Mouse (Mus musculus) liver, embryonic 15.5 days (tissue): ENCODE data around the gene Nol3. TPM values are rescaled to one million over a fixed set of nuclear protein-coding genes. Genes with fewer than 3 reads are reported as not detected.
"Not testable (repeated sequence)": the region's sequence is repeated elsewhere in the genome, so short reads cannot be mapped to it uniquely, and the experiment has no call there.

Experiments
- ATAC-seq: fragments of 200-750 bp; cut with Nextera tagmentation; 2 replicates; pipeline ENCODE4 v1.8.0; 2017; ENCODE audit warnings: moderate number of reproducible peaks, mild to moderate bottlenecking, moderate library complexity; ENCODE audit not compliant: insufficient read depth
- H3K27ac ChIP-seq: fragments of 300-500 bp; sonication (generic); replicated peaks from 2 replicates; pipeline ENCODE4 v1.5.1; 2015; ENCODE audit warnings: mild to moderate bottlenecking, inconsistent platforms
- H3K27me3 ChIP-seq: fragments of 300-500 bp; sonication (generic); 2 replicates; pipeline ENCODE4 v1.6.1; 2015; ENCODE audit warnings: mild to moderate bottlenecking, inconsistent platforms
- H3K36me3 ChIP-seq: fragments of 300-500 bp; sonication (generic); replicated peaks from 2 replicates; pipeline ENCODE4 v1.6.1; 2015; ENCODE audit warnings: moderate library complexity, mild to moderate bottlenecking, inconsistent platforms
- H3K4me1 ChIP-seq: fragments of 300-500 bp; sonication (generic); replicated peaks from 2 replicates; pipeline ENCODE4 v1.6.1; 2015; ENCODE audit warnings: inconsistent platforms
- H3K4me2 ChIP-seq: fragments of 300-500 bp; sonication (generic); 2 replicates; pipeline ENCODE4 v1.6.1; 2015; ENCODE audit warnings: moderate library complexity, mild to moderate bottlenecking, inconsistent platforms
- H3K4me3 ChIP-seq: fragments of 300-500 bp; sonication (generic); replicated peaks from 2 replicates; pipeline ENCODE4 v1.5.1; 2015; ENCODE audit warnings: mild to moderate bottlenecking, inconsistent platforms
- H3K9ac ChIP-seq: fragments of 300-500 bp; sonication (generic); 2 replicates; pipeline ENCODE4 v1.6.1; 2015; ENCODE audit warnings: moderate library complexity, mild to moderate bottlenecking, inconsistent platforms
- H3K9me3 ChIP-seq: fragments of 300-500 bp; sonication (generic); replicated peaks from 2 replicates; pipeline ENCODE4 v1.6.1; 2016; ENCODE audit warnings: inconsistent platforms
- WGBS: fragments of 180-500 bp; shearing (Covaris S2); methylation state at CpG from one replicate; pipeline ENCODE4 v1.1.7; 2015; ENCODE audit warnings: mixed read lengths; ENCODE audit not compliant: insufficient replicate concordance; 5-methylcytosine and 5-hydroxymethylcytosine counted together
- polyA plus RNA-seq: library from polyadenylated mRNA; unstranded; fragments of >200 nt; fragmentation: Nextera tagmentation; extraction: Ambion mirVana; gene quantifications from 2 replicates; pipeline ENCODE4 v1.2.1, GENCODE M21; 2015

Gene Nol3
- polyA plus RNA-seq, 1 experiment from 2014 or later: 0.30 TPM

DNA sequence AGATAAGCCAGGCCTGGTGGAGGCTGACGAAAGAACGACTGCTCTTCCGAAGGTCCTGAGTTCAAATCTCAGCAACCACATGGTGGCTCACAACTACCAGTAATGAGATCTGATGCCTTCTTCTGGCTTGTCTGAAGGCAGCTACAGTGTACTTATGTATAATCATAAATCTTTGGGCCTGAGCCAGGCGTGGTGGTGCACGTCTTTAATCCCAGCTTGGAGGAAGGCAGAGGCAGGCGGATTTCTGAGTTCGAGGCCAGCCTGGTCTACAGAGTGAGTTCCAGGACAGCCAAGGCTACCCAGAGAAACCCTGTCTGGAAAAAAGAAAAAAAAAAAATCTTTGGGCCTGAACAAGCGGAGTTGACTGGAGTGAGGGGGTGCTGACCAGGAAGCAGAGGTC is 15.4 kb downstream of the Nol3 start:
- H3K4me3 ChIP-seq, H3K4me2 ChIP-seq, H3K9me3 ChIP-seq, ATAC-seq, H3K9ac ChIP-seq, H3K27ac ChIP-seq, H3K36me3 ChIP-seq: not testable (repeated sequence)
- WGBS: 71% methylated on average over 8 of the region's 8 CpGs
- Histone ChIP-seq H3K4me1 (peaks cover 46% of the 10 kb centered on the region), H3K27me3 (peaks cover 42% of the 10 kb centered on the region)

DNA sequence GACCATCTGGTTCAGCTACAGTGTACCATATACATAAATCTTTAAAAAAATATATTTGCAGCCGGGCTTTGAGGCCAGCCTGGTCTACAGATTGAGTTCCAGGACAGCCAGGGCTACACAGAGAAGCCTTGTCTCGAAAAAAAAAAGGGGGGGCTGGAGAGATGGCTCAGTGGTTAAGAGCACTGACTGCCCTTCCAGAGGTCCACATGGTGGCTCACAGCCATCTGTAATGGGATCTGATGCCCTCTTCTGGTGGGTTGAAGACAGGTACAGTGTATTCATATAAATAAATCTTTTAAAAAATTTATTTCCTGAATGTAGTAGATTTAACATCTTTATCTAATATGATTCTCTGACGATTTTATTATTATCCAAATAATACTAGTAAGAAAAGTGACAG is 15.9 kb downstream of the Nol3 start:
- 47% methylated on average over 3 of the region's 3 CpGs for WGBS
- H3K27ac ChIP-seq, H3K9me3 ChIP-seq, H3K36me3 ChIP-seq, H3K9ac ChIP-seq, H3K4me2 ChIP-seq, H3K4me3 ChIP-seq, ATAC-seq: not testable (repeated sequence)
- Histone ChIP-seq H3K27me3 (peaks cover 38% of the 10 kb centered on the region), H3K4me1 (peaks cover 50% of the 10 kb centered on the region)

DNA sequence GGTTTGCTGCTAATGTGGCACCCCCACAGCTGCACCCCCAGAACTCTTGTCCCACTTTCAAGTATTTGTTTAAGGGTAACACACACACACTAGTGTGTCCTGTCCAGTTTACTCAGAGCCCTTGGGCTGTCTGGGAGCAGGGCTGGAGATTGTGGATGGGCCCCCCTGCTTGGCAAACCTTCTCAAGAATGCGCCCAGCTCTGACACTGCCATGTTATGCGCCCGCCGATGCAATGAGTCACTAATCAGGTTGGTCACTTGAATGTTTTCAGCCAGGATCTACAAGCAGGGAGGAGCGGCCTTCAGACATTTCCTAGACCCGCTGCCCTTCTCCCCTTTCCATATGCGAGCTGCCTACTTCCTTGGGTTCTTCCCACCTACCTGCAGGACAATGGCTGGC is 16.5 kb downstream of the Nol3 start:
- no peak for ATAC-seq
- H3K27ac ChIP-seq: no peak overlapping the region
- no peak overlapping the region for H3K4me3 ChIP-seq
- peaks cover 55% of the 10 kb centered on the region for H3K4me1 ChIP-seq
- no peaks in the 10 kb centered on the region for H3K36me3 ChIP-seq
- H3K27me3 ChIP-seq: peaks cover 34% of the 10 kb centered on the region
- no peak overlapping the region for H3K9ac ChIP-seq
- 67% methylated on average over 7 of the region's 7 CpGs for WGBS
- no peaks in the 10 kb centered on the region for H3K9me3 ChIP-seq
- no peak overlapping the region for H3K4me2 ChIP-seq

DNA sequence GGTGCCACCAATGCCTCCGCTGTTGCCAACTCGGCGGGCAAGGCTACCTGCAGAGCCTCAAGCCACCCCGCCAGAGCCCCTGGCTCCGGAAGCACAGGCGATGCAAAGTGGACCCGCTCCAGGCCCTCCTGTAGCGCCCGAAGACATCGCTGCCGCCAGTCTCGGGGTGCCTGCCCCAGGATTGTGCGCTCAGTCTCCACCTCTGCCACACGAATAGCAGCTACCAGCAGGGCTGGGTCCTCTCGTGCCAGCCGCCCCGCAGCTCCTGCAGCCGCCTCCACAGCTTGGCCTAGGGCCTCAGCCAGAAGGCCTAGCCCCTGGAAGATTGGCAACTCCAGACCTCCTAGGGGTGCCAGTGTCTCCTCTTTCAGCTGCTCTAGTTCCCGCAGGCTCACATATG is 17.5 kb downstream of the Nol3 start:
- no peak overlapping the region for H3K4me2 ChIP-seq
- H3K9me3 ChIP-seq: no peaks in the 10 kb centered on the region
- H3K27me3 ChIP-seq: peaks cover 28% of the 10 kb centered on the region
- no peaks in the 10 kb centered on the region for H3K36me3 ChIP-seq
- H3K4me3 ChIP-seq: no peak overlapping the region
- peaks cover 55% of the 10 kb centered on the region for H3K4me1 ChIP-seq
- 80% methylated on average over 19 of the region's 19 CpGs for WGBS
- no peak overlapping the region for H3K27ac ChIP-seq
- ATAC-seq: no peak
- H3K9ac ChIP-seq: no peak overlapping the region

DNA sequence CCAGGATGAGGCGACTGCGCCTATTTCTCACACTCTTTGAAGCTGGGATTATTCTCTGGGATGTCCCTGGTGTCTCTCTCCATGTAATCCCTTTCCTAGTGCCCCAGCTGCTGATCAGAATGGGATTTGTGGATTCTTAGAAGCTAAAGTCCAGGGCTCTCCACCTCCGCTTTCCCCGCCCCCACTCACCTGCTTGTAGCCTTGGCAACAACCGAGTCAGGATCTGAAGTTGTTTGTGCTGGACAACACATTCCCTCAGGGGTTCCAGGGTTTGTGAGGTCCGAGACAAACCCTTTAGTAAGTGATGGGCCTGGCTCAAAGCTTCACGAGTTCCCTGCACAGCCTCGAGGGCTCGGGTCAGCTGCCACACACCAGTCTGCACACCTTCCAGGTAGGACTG is 18.8 kb downstream of the Nol3 start:
- Histone ChIP-seq H3K9me3 (no peaks in the 10 kb centered on the region), H3K4me1 (peaks cover 53% of the 10 kb centered on the region), H3K4me3 (peak overlapping the region; percentile 17; the same call in 1 of the 2 replicates), H3K4me2 (peak overlapping the region; percentile 23), H3K9ac (no peak overlapping the region), H3K27ac (no peak overlapping the region), H3K36me3 (peaks cover 11% of the 10 kb centered on the region), H3K27me3 (peaks cover 17% of the 10 kb centered on the region)
- 73% methylated on average over 9 of the region's 9 CpGs for WGBS
- ATAC-seq: no peak

DNA sequence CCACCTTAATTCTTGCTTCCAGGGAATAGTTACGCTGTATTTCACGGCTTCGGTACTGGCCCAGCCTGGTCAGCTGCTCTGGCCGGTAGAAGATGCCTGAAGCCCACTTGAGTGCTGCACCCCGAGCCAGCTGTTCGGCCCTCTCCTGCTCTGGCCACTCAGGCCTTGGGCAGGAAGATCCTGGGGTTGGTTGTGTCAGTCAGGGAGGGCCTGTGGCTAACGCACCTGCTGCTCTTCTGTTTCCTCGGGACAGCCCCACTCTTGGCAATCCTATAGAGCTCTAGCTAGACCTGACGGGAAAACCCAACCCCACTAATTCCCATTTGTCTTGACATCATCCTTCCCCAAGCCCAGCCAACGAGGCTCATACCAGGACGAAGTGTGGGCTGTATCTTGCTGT is 19.3 kb downstream of the Nol3 start:
- H3K36me3 ChIP-seq: peaks cover 16% of the 10 kb centered on the region
- peak overlapping the region; percentile 17; the same call in 1 of the 2 replicates for H3K4me3 ChIP-seq
- no peak for ATAC-seq
- peak overlapping the region; percentile 23 for H3K4me2 ChIP-seq
- peaks cover 50% of the 10 kb centered on the region for H3K4me1 ChIP-seq
- no peak overlapping the region for H3K9ac ChIP-seq
- WGBS: 64% methylated on average over 11 of the region's 11 CpGs
- 0 out of 2 replicates have a peak overlapping the region, but pooled peaks have one; percentile 98 for H3K27ac ChIP-seq
- peaks cover 12% of the 10 kb centered on the region for H3K27me3 ChIP-seq
- no peaks in the 10 kb centered on the region for H3K9me3 ChIP-seq

DNA sequence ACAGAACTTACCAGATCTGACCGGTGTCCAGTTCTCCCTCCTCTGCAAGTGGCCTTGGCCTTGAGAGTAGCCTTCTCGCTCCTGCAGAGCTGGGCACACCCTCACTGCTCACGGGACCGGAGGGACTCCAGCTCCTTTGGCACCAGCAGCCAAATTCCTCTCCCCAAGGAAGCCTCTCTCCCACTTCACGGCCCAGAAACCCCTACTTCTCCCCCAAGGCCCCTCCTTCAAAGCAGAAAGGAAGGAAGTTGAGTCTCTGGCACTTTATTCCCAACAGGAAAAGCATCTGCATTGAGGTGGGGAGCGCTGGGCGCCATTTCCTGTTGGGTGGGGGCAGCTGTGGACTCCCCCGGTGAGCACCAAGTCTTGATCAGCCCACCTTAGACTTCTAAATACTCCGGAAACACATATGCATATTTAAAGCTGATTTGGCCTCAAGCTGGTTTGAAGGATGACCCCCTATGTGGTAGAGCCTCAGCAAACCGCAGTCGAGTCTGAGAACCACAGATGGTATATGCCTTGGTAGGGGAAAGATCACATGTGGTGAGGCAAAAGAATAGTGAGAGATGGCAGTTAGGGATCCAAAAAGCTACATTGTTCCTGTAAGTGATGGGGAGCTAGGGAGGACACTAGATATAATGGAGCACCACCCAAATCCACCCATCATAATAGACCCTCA is 20.1 kb downstream of the Nol3 start, which contains the start of gene Exoc3l:
Exoc3l (minus strand) TSS at position 207 of the 679 bp plus-strand sequence.
- Histone ChIP-seq H3K9me3 (no peaks in the 10 kb centered on the region), H3K27me3 (peaks cover 6% of the 10 kb centered on the region), H3K4me3 (peak within 1 kb of the TSS; percentile 77), H3K9ac (peak within 1 kb of the TSS; percentile 88), H3K27ac (peak within 1 kb of the TSS; percentile 98), H3K4me1 (peaks cover 50% of the 10 kb centered on the region), H3K36me3 (peaks cover 24% of the 10 kb centered on the region), H3K4me2 (peak within 1 kb of the TSS; percentile 80)
- ATAC-seq: no peak
- WGBS: 30% methylated on average over 11 of the region's 11 CpGs

DNA sequence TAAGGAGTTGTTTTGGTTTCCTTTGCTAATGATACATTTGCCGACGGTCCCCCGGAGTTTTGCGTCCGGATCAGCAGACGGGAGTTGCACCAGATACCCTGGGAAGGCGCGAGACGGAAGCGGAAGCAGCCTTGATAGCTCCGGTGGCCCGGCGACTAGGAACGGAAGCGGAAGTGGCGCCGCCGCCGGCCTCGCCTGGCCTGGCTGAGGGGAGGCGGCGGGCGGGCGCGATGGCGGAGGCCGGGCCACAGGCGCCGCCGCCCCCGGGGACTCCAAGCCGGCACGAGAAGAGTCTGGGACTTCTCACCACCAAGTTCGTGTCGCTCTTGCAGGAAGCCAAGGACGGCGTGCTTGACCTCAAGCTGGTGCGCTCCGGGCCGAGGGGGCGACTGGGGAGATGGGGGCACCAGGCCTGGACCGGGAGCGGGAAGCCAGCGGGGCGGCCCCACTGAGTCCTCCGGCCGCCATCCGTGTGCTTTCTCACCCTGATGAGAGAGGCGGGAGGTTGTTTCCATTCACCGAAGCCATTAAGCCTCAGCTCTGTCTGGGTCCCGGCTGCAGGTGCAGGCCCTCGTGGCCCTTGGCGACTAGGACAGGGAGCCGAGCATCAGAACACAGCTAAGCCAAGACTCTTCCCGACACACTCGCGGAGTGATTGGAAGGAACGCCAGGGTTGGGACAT is 21.7 kb downstream of the Nol3 start, which contains the start of gene E2f4:
E2f4 (plus strand) TSS at position 153 of the 682 bp plus-strand sequence.
- under 1% methylated on average over 58 of the region's 58 CpGs for WGBS
- H3K27me3 ChIP-seq: peaks cover 6% of the 10 kb centered on the region
- H3K9ac ChIP-seq: peak within 1 kb of the TSS; percentile 88
- peaks cover 40% of the 10 kb centered on the region for H3K36me3 ChIP-seq
- peak within 1 kb of the TSS; percentile 98 for H3K27ac ChIP-seq
- peaks cover 62% of the 10 kb centered on the region for H3K4me1 ChIP-seq
- peak within 1 kb of the TSS; percentile 80 for H3K4me2 ChIP-seq
- H3K9me3 ChIP-seq: no peaks in the 10 kb centered on the region
- peak; percentile 66 for ATAC-seq
- peak within 1 kb of the TSS; percentile 77 for H3K4me3 ChIP-seq

DNA sequence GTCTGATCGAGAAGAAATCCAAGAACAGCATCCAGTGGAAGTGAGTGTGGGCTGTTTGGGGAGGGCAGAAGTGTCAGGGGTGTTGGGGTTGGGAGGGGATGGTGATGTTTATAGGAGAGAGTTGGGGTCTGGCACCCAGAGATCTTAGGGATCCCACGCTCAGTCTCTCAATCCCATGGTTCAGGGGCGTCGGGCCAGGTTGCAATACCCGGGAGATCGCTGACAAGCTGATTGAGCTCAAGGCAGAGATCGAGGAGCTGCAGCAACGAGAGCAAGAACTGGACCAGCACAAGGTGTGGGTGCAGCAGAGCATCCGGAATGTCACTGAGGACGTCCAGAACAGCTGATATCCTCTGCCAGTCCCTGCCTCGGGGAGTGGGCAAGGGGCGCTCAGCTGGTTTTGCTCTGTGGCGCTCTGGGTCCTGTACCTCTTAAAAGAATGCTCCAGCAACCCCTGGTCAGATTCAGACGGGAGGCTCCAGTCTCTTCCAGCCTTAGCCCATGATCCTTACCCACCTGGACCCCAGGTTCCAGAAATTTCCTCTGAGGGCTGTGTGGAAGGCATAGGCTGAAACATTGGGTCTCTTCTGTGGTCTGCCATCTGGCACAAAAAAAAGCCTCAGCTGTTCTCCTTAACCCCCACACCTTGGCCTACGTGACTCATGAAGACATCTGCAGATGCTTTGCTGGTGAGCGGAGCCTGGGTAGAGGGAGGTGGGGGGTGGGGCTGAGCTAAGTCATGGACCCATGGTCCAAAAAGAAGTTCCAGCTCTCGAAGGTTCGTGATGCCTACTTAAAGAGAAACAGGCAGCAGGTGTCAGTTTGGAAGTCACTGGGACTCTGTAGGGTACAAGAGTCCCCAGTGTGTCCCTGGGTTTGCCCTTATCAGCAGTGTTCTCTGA is 22.7 kb downstream of the Nol3 start:
- WGBS: 18% methylated on average over 18 of the region's 18 CpGs
- ATAC-seq: peak; percentile 10
- Histone ChIP-seq H3K9ac (peak overlapping the region; percentile 88), H3K27me3 (peaks cover 6% of the 10 kb centered on the region), H3K9me3 (no peaks in the 10 kb centered on the region), H3K36me3 (peaks cover 50% of the 10 kb centered on the region), H3K4me1 (peaks cover 72% of the 10 kb centered on the region), H3K4me3 (peak overlapping the region; percentile 77), H3K27ac (peak overlapping the region; percentile 98), H3K4me2 (peak overlapping the region; percentile 80)

DNA sequence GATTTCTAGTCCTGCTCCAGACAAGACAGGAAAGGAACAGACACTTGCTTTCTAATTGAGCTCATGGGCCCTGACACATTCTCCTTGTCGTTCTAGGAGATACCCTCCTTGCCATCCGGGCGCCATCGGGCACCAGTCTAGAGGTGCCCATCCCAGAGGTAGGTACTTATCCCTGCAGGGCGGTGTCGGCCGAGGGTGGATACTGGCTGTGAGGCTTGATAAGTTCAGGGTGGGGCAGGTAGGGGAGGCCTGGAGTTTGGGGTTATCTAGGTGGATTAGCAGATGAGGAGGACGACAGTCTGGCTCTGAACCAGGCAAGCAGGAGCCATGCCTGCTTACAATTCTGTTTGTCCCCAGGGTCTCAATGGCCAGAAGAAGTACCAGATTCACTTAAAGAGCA is 24.0 kb downstream of the Nol3 start:
- WGBS: 16% methylated on average over 8 of the region's 8 CpGs
- H3K4me2 ChIP-seq: peak overlapping the region; percentile 80
- peaks cover 63% of the 10 kb centered on the region for H3K36me3 ChIP-seq
- H3K27me3 ChIP-seq: peaks cover 3% of the 10 kb centered on the region; the same call in 1 of the 2 replicates
- peaks cover 85% of the 10 kb centered on the region for H3K4me1 ChIP-seq
- peak; percentile 94 for ATAC-seq
- peak overlapping the region; percentile 77 for H3K4me3 ChIP-seq
- H3K27ac ChIP-seq: peak overlapping the region; percentile 98
- H3K9me3 ChIP-seq: no peaks in the 10 kb centered on the region
- H3K9ac ChIP-seq: peak overlapping the region; percentile 88
